Mouse (Mus musculus): Measurements from ENCODE around the gene Lrrn2. TPM values are rescaled to one million over a fixed set of nuclear protein-coding genes. Genes with fewer than 3 reads are reported as not detected.
A peak's percentile ranks its signal among the peaks of the same experiment; 100 is the strongest.

Lrrn2 gene
- polyA plus RNA-seq, 1 experiment from 2014 or later: 3.0 TPM

DNA sequence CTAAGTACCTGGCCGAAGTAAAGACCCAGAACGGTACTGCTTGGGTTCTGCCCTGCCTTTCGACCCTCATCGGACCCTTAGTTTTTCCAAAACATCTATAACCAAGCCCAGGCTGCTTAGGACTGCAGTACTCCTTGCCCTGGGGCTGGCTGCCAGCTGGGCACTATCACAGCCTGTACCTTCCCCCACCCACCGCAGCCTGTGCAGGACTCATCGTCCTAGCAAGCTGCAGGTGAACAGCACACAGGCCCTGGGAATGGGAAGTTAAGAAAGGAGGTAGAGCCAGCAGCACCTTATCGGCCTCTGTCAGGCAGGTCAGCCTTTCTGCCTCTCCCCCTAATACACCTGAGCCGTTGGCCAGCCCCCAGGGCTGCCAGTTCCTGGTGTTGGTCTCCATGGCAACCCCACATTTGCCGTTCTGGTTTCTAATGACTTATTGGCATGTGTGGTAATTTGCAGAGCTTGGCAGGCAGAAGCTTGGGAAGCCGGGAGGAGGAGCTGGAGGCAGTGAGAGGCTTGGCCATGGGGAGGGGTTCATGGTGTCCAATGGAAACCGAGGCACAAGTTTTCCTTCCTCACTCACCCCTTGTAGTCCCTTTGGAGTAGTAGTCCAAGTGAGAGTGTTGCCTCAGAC is 10.2 kb downstream of the Lrrn2 start:
- Histone ChIP-seq H3K27ac (replicated peaks; ENCODE audit: low read depth, low read length) (no peak overlapping the region), H3K36me3 (replicated peaks; ENCODE audit: control insufficient read depth, insufficient read depth, low read depth, low read length) (no peaks in the 10 kb centered on the region), H3K4me2 (ENCODE audit: low read depth, low read length) (no peak overlapping the region), H3K9me3 (replicated peaks; ENCODE audit: control insufficient read depth, low read length) (no peaks in the 10 kb centered on the region), H3K4me1 (ENCODE audit: control insufficient read depth, insufficient read depth, low read length) (no peaks in the 10 kb centered on the region), H3K9ac (replicated peaks; ENCODE audit: low read length) (no peak overlapping the region), H3K27me3 (ENCODE audit: control insufficient read depth, insufficient read depth, low read length) (no peaks in the 10 kb centered on the region), H3K4me3 (ENCODE audit: low read depth, low read length) (no peak overlapping the region)
- DNase-seq (ENCODE audit: low spot score) (no peak), ATAC-seq (replicated peaks; ENCODE audit: insufficient number of reproducible peaks, low FRiP score, low TSS enrichment, low read depth) (no peak)
- 73% methylated on average over 11 of the region's 11 CpGs for WGBS

DNA sequence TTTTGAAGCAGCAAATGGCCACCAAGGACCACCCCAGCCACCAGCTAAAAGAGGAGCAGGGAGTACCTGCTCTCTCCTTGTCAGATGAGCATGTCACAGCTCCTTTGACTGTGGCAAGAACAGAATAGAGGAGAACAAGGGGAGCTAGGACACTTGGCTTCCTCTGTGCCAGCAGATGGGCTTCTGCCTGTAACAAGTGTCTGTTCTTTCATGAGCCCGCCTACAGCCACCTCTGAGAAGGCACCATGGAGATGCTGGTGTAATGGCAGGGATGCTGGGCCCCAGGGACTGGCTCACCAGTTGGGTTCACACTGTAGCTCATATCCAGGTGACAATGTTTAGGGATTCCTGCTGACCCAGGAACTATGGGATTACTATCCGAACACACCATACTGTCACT is 12.0 kb downstream of the Lrrn2 start:
- Histone ChIP-seq H3K27ac (replicated peaks; ENCODE audit: low read depth, low read length) (no peak overlapping the region), H3K27me3 (ENCODE audit: control insufficient read depth, insufficient read depth, low read length) (no peaks in the 10 kb centered on the region), H3K9me3 (replicated peaks; ENCODE audit: control insufficient read depth, low read length) (no peaks in the 10 kb centered on the region), H3K4me3 (ENCODE audit: low read depth, low read length) (no peak overlapping the region), H3K9ac (replicated peaks; ENCODE audit: low read length) (no peak overlapping the region), H3K4me1 (ENCODE audit: control insufficient read depth, insufficient read depth, low read length) (no peaks in the 10 kb centered on the region), H3K4me2 (ENCODE audit: low read depth, low read length) (no peak overlapping the region), H3K36me3 (replicated peaks; ENCODE audit: control insufficient read depth, insufficient read depth, low read depth, low read length) (no peaks in the 10 kb centered on the region)
- ATAC-seq (replicated peaks; ENCODE audit: insufficient number of reproducible peaks, low FRiP score, low TSS enrichment, low read depth): no peak
- WGBS: 89% methylated on average over 2 of the region's 2 CpGs
- DNase-seq (ENCODE audit: low spot score): no peak

DNA sequence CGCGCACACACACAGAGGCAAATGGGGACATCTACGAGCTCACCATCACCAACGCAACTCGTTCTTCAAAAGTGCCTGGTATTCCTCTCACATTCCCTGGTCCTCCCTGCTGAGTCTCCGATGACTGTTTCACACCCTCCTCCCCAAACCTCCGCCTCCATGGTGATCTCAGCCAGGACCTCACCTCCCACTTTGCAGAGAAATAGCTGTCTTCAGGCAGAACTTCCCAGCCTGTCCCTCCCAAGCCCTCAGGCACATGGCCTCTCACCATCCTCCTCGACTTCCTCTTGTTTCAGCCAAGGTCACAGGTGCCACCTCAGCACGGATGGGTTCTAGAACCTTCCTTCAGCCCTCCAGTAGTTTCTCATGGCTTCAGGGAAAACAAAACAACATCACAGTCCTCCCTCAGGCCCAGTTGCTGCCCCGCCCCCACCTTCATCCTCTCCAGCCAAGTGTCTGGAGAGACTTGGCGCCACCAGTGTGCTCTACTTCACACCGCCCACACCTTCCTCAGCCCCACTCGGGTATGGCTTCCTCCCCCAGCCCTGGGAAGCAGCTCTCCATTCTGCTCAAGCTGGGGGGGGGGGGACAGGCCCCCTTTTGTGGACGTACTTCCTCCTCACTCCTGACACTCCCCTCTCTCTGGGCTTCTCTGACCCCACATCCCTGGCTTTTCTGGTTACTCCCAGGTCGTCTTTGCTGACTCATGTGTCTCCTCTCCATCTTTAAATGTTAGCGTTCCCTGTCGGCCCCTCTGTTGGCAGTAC is 13.4 kb downstream of the Lrrn2 start:
- ATAC-seq (replicated peaks; ENCODE audit: insufficient number of reproducible peaks, low FRiP score, low TSS enrichment, low read depth) (0 out of 2 replicates have a peak, but pooled peaks have one; percentile 9), DNase-seq (ENCODE audit: low spot score) (no peak)
- 65% methylated on average over 17 of the region's 17 CpGs for WGBS
- H3K4me1 ChIP-seq (ENCODE audit: control insufficient read depth, insufficient read depth, low read length): no peaks in the 10 kb centered on the region
- no peak overlapping the region for H3K9ac ChIP-seq (replicated peaks; ENCODE audit: low read length)
- H3K36me3 ChIP-seq (replicated peaks; ENCODE audit: control insufficient read depth, insufficient read depth, low read depth, low read length): no peaks in the 10 kb centered on the region
- H3K4me2 ChIP-seq (ENCODE audit: low read depth, low read length): no peak overlapping the region
- no peaks in the 10 kb centered on the region for H3K27me3 ChIP-seq (ENCODE audit: control insufficient read depth, insufficient read depth, low read length)
- H3K9me3 ChIP-seq (replicated peaks; ENCODE audit: control insufficient read depth, low read length): no peaks in the 10 kb centered on the region
- no peak overlapping the region for H3K4me3 ChIP-seq (ENCODE audit: low read depth, low read length)
- H3K27ac ChIP-seq (replicated peaks; ENCODE audit: low read depth, low read length): no peak overlapping the region

DNA sequence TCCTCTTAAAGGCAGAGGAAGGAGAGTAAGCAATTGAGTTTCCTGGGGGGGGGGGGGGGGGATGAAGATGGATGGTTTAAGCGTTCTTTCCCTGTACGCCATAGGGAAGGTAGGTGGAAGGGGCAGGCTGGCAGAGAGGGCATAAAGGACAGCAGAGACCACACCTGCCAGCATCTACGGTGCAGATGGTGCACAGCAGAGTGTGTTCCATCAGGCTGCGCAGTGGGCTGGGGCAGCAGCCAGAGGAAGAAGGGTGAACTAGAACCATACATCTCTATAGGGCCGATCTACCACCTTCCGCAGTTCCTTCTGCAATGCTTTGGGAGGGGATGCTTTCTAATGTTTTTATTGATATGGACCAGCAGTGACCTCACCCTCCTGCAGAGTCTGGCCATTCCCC is 19.0 kb downstream of the Lrrn2 start:
- Histone ChIP-seq H3K9me3 (replicated peaks; ENCODE audit: control insufficient read depth, low read length) (no peaks in the 10 kb centered on the region), H3K36me3 (replicated peaks; ENCODE audit: control insufficient read depth, insufficient read depth, low read depth, low read length) (no peaks in the 10 kb centered on the region), H3K9ac (replicated peaks; ENCODE audit: low read length) (no peak overlapping the region), H3K4me1 (ENCODE audit: control insufficient read depth, insufficient read depth, low read length) (no peaks in the 10 kb centered on the region), H3K4me3 (ENCODE audit: low read depth, low read length) (no peak overlapping the region), H3K4me2 (ENCODE audit: low read depth, low read length) (no peak overlapping the region), H3K27ac (replicated peaks; ENCODE audit: low read depth, low read length) (no peak overlapping the region), H3K27me3 (ENCODE audit: control insufficient read depth, insufficient read depth, low read length) (no peaks in the 10 kb centered on the region)
- ATAC-seq (replicated peaks; ENCODE audit: insufficient number of reproducible peaks, low FRiP score, low TSS enrichment, low read depth) (no peak), DNase-seq (ENCODE audit: low spot score) (no peak)
- WGBS: 88% methylated on average over 6 of the region's 6 CpGs

DNA sequence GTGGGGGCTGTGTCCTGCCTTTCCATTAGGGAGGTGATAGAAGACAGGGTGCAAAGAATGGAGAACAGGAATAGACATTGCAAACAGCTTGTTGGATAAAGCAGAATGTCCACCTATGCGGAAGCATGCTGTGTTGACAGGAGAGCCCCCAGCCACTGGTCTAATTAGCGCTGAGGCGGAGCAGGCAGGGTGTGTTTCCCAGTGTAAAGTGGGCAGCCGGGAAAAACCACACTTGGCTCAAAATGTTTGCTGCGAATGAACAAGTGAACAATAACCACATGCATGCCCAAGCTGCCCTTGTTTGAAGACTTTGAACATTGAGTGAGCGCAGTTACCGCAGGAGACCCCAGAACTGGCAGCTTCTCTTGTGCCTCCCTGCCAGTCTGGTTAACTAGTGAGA is 19.6 kb downstream of the Lrrn2 start:
- Histone ChIP-seq H3K4me2 (ENCODE audit: low read depth, low read length) (no peak overlapping the region), H3K9me3 (replicated peaks; ENCODE audit: control insufficient read depth, low read length) (no peaks in the 10 kb centered on the region), H3K27ac (replicated peaks; ENCODE audit: low read depth, low read length) (no peak overlapping the region), H3K36me3 (replicated peaks; ENCODE audit: control insufficient read depth, insufficient read depth, low read depth, low read length) (no peaks in the 10 kb centered on the region), H3K27me3 (ENCODE audit: control insufficient read depth, insufficient read depth, low read length) (no peaks in the 10 kb centered on the region), H3K4me3 (ENCODE audit: low read depth, low read length) (no peak overlapping the region), H3K4me1 (ENCODE audit: control insufficient read depth, insufficient read depth, low read length) (no peaks in the 10 kb centered on the region), H3K9ac (replicated peaks; ENCODE audit: low read length) (no peak overlapping the region)
- no peak for DNase-seq (ENCODE audit: low spot score)
- 81% methylated on average over 7 of the region's 7 CpGs for WGBS
- no peak for ATAC-seq (replicated peaks; ENCODE audit: insufficient number of reproducible peaks, low FRiP score, low TSS enrichment, low read depth)

DNA sequence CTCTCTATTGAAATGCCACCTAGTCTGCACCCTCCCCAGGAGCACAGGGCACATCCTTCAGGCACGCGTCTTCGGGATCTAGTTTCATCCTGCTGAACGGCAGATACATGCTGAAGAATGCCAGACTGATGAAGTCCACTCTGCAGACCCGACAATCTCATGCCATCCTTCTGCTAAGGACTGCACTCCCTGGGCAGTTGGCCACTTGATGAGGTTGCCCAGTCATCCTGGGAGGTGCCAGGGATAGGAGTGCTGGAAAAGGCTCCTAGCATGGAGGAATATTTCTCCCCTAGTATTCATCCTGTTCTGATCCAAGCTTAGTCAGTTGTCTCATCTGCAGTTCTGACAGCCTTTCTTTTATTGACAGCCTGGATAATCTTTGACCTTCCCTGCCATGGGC is 20.9 kb downstream of the Lrrn2 start:
- no peaks in the 10 kb centered on the region for H3K9me3 ChIP-seq (replicated peaks; ENCODE audit: control insufficient read depth, low read length)
- no peak overlapping the region for H3K4me2 ChIP-seq (ENCODE audit: low read depth, low read length)
- no peak for DNase-seq (ENCODE audit: low spot score)
- no peaks in the 10 kb centered on the region for H3K27me3 ChIP-seq (ENCODE audit: control insufficient read depth, insufficient read depth, low read length)
- H3K27ac ChIP-seq (replicated peaks; ENCODE audit: low read depth, low read length): no peak overlapping the region
- no peak overlapping the region for H3K9ac ChIP-seq (replicated peaks; ENCODE audit: low read length)
- ATAC-seq (replicated peaks; ENCODE audit: insufficient number of reproducible peaks, low FRiP score, low TSS enrichment, low read depth): no peak
- no peak overlapping the region for H3K4me3 ChIP-seq (ENCODE audit: low read depth, low read length)
- no peaks in the 10 kb centered on the region for H3K36me3 ChIP-seq (replicated peaks; ENCODE audit: control insufficient read depth, insufficient read depth, low read depth, low read length)
- 80% methylated on average over 5 of the region's 5 CpGs for WGBS
- H3K4me1 ChIP-seq (ENCODE audit: control insufficient read depth, insufficient read depth, low read length): no peaks in the 10 kb centered on the region

DNA sequence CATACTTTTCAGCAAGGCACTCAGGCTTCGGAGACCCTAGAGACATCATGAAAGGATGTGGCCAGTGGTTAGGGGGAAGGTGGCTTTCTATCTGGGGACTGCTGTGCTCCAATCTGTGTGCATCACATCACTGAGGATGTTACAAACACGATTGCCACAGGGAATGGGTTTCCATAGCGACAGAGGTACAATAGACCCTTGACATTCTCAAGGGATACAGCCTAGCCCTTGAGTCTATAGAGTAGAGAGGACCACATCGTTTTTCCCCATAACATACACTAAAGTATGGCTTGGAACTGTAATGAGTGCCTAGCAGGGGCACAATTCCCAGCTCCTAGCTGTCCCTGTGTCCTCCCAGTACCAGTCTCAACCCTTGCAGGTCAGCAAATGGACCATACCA is 23.4 kb downstream of the Lrrn2 start:
- H3K36me3 ChIP-seq (replicated peaks; ENCODE audit: control insufficient read depth, insufficient read depth, low read depth, low read length): no peaks in the 10 kb centered on the region
- H3K27me3 ChIP-seq (ENCODE audit: control insufficient read depth, insufficient read depth, low read length): no peaks in the 10 kb centered on the region
- no peaks in the 10 kb centered on the region for H3K4me1 ChIP-seq (ENCODE audit: control insufficient read depth, insufficient read depth, low read length)
- no peak overlapping the region for H3K27ac ChIP-seq (replicated peaks; ENCODE audit: low read depth, low read length)
- ATAC-seq (replicated peaks; ENCODE audit: insufficient number of reproducible peaks, low FRiP score, low TSS enrichment, low read depth) (no peak), DNase-seq (ENCODE audit: low spot score) (no peak)
- no peak overlapping the region for H3K4me2 ChIP-seq (ENCODE audit: low read depth, low read length)
- no peaks in the 10 kb centered on the region for H3K9me3 ChIP-seq (replicated peaks; ENCODE audit: control insufficient read depth, low read length)
- H3K9ac ChIP-seq (replicated peaks; ENCODE audit: low read length): no peak overlapping the region
- WGBS: 62% methylated on average over 4 of the region's 4 CpGs
- no peak overlapping the region for H3K4me3 ChIP-seq (ENCODE audit: low read depth, low read length)

DNA sequence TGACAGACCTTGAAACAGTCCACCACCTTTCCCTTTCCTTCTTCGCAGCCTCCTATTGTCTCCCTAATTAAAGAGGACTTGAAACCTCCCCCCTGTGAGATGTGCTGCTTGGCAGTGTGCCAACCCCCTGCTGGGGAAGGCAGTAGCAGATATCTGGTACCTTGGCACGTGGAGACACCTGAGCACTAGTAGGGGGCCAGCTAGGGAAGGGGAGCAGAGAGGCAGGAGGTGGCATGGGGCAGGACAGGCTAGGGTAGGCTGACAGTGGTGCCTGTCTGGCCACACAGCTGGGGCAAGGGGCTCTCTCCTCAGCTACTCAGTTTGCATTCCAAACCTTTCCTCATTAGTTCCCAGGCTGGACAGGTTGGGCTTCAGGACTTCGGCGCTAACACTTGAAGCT is 29.0 kb downstream of the Lrrn2 start:
- H3K36me3 ChIP-seq (replicated peaks; ENCODE audit: control insufficient read depth, insufficient read depth, low read depth, low read length): no peaks in the 10 kb centered on the region
- no peak overlapping the region for H3K9ac ChIP-seq (replicated peaks; ENCODE audit: low read length)
- ATAC-seq (replicated peaks; ENCODE audit: insufficient number of reproducible peaks, low FRiP score, low TSS enrichment, low read depth) (no peak; the same call in 1 of the 2 replicates), DNase-seq (ENCODE audit: low spot score) (no peak)
- no peaks in the 10 kb centered on the region; the same call in 1 of the 2 replicates for H3K4me1 ChIP-seq (ENCODE audit: control insufficient read depth, insufficient read depth, low read length)
- WGBS: 69% methylated on average over 4 of the region's 4 CpGs
- H3K4me3 ChIP-seq (ENCODE audit: low read depth, low read length): no peak overlapping the region
- no peak overlapping the region for H3K27ac ChIP-seq (replicated peaks; ENCODE audit: low read depth, low read length)
- no peak overlapping the region for H3K4me2 ChIP-seq (ENCODE audit: low read depth, low read length)
- H3K27me3 ChIP-seq (ENCODE audit: control insufficient read depth, insufficient read depth, low read length): no peaks in the 10 kb centered on the region
- no peaks in the 10 kb centered on the region for H3K9me3 ChIP-seq (replicated peaks; ENCODE audit: control insufficient read depth, low read length)
